In genomic region chr16:90423898-90424297, GRCm38 (mm10) we compare ENCODE assay signal across 11 mouse cellular contexts. TPM values are rescaled to one million over a fixed set of nuclear protein-coding genes. Genes with fewer than 3 reads are reported as not detected.
DNase-seq lines count a peak whose midpoint lies in the region; ATAC-seq lines count a peak whose summit lies in the region.
"Had no signal": no experiment of that assay in that cellular context is flagged by ENCODE, and none has a peak within 500 bp of the region (broad histone marks: within the 10 kb centered on the region; RNA-seq: fewer than 3 reads in every experiment).

No protein-coding gene starts in this region.

- H3K27ac ChIP-seq in embryonic facial prominence, embryonic 12.5 days, result peak overlapping the region; percentile 52; the same call in 1 of the 2 replicates
- peak overlapping the region; percentile 84 for H3K27ac ChIP-seq in forebrain, embryonic 15.5 days (replicated peaks)
- no peak overlapping the region for H3K27ac ChIP-seq in limb, embryonic 13.5 days
- H3K27ac ChIP-seq: macrophage had no signal

- no peak overlapping the region for H3K4me2 ChIP-seq in embryonic facial prominence, embryonic 12.5 days (replicated peaks)
- no peak overlapping the region for H3K4me2 ChIP-seq in forebrain, embryonic 15.5 days (replicated peaks)
- H3K4me2 ChIP-seq in limb, embryonic 13.5 days (replicated peaks), result no peak overlapping the region

- H3K4me3 ChIP-seq in embryonic facial prominence, embryonic 12.5 days, result no peak overlapping the region
- no peak overlapping the region for H3K4me3 ChIP-seq in forebrain, embryonic 15.5 days
- H3K4me3 ChIP-seq in limb, embryonic 13.5 days, result no peak overlapping the region
- H3K4me3 ChIP-seq: erythroblast, embryonic 14.5 days had no signal

- ATAC-seq in embryonic facial prominence, embryonic 12.5 days (ENCODE audit: insufficient number of reproducible peaks, insufficient read depth, low FRiP score, low TSS enrichment), result peak; percentile 59; the same call in 1 of the 2 replicates
- peak; percentile 57 for ATAC-seq in forebrain, embryonic 15.5 days (replicated peaks)
- ATAC-seq in limb, embryonic 13.5 days (ENCODE audit: low FRiP score, low read depth), result peak; percentile 41; the same call in 1 of the 2 replicates

- no peaks in the 10 kb centered on the region for H3K27me3 ChIP-seq in embryonic facial prominence, embryonic 12.5 days
- H3K27me3 ChIP-seq in forebrain, embryonic 15.5 days, result no peaks in the 10 kb centered on the region
- no peaks in the 10 kb centered on the region for H3K27me3 ChIP-seq in limb, embryonic 13.5 days

- DNase-seq in kidney, postnatal 4 days, result peak; percentile 51 to 66
- no peak for DNase-seq in kidney, postnatal 10 days
- DNase-seq in layer of hippocampus, adult 8-10 months (ENCODE audit: low spot score in 2 of 2), result no peak
- no peak for DNase-seq in thymus, postnatal 4 days
- DNase-seq in adrenal gland, postnatal 4 days (ENCODE audit: low spot score in 2 of 2), result no peak
- DNase-seq: kidney, adult 11 months had no signal

- H3K36me3 ChIP-seq in embryonic facial prominence, embryonic 12.5 days, result peaks cover 9% of the 10 kb centered on the region; the same call in 1 of the 2 replicates
- H3K36me3 ChIP-seq in forebrain, embryonic 15.5 days, result no peaks in the 10 kb centered on the region
- peaks cover 9% of the 10 kb centered on the region; the same call in 1 of the 2 replicates for H3K36me3 ChIP-seq in limb, embryonic 13.5 days

- peaks cover 60% of the 10 kb centered on the region for H3K4me1 ChIP-seq in embryonic facial prominence, embryonic 12.5 days
- peaks cover 63% of the 10 kb centered on the region for H3K4me1 ChIP-seq in forebrain, embryonic 15.5 days
- peaks cover 78% of the 10 kb centered on the region for H3K4me1 ChIP-seq in limb, embryonic 13.5 days

- no peak overlapping the region for H3K9ac ChIP-seq in embryonic facial prominence, embryonic 12.5 days
- H3K9ac ChIP-seq in forebrain, embryonic 15.5 days (replicated peaks), result no peak overlapping the region
- 0 out of 2 replicates have a peak overlapping the region, but pooled peaks have one; percentile 2 for H3K9ac ChIP-seq in limb, embryonic 13.5 days

- 40% methylated on average over 3 of the region's 3 CpGs for WGBS in embryonic facial prominence, embryonic 12.5 days
- 28% methylated on average over 3 of the region's 3 CpGs for WGBS in forebrain, embryonic 15.5 days
- WGBS in limb, embryonic 13.5 days, result 31% methylated on average over 3 of the region's 3 CpGs

- no peaks in the 10 kb centered on the region for H3K9me3 ChIP-seq in embryonic facial prominence, embryonic 12.5 days
- no peaks in the 10 kb centered on the region for H3K9me3 ChIP-seq in forebrain, embryonic 15.5 days
- H3K9me3 ChIP-seq in limb, embryonic 13.5 days, result no peaks in the 10 kb centered on the region

RNA-seq across cellular contexts. Expression of gene Hunk, which starts 38.1 kb away (rescaled TPM):
- polyA plus RNA-seq in embryonic facial prominence, embryonic 12.5 days (2016; fragmentation: Nextera tagmentation; extraction: Ambion mirVana), result 23.8 and 25.0 TPM in 2 replicates
- 11.8 and 13.6 TPM in 2 replicates for polyA plus RNA-seq in forebrain, embryonic 15.5 days (2015; fragmentation: Nextera tagmentation; extraction: Ambion mirVana)
- 16.5 and 17.9 TPM in 2 replicates for polyA plus RNA-seq in limb, embryonic 13.5 days (2015; fragmentation: Nextera tagmentation; extraction: Ambion mirVana)
- 10 to 100 TPM; 25.2 to 30.3 (median 26.7) TPM for total RNA-seq in layer of hippocampus, adult 8-10 months (2022)
- 10 to 100 TPM; 12.3 to 13.7 TPM for total RNA-seq in adrenal gland, postnatal 4 days (2021)
- polyA plus RNA-seq: erythroblast, embryonic 14.5 days; macrophage had no signal

Comparison
In these comparisons a context has a peak if more than half of its experiments do, and no peak if none do; other contexts are left out.
1. DNase-seq: peak in kidney, postnatal 4 days (2 of 2); none in kidney, postnatal 10 days (single experiment), layer of hippocampus, adult 8-10 months (0 of 2), thymus, postnatal 4 days (single experiment) and adrenal gland, postnatal 4 days (0 of 2).
2. Peak in every context shown above with its lines, with median percentiles within 50 percentile points of each other: ATAC-seq.